Mouse (Mus musculus): ENCODE measurements around the gene Gm28490. TPM values are rescaled to one million over a fixed set of nuclear protein-coding genes. Genes with fewer than 3 reads are reported as not detected.
"Not testable (repeated sequence)": the region's sequence is repeated elsewhere in the genome, so short reads cannot be mapped to it uniquely, and the experiment has no call there.

Gm28490 gene
- not detected in 2 replicates for polyA plus RNA-seq (2012; ENCODE audit: insufficient read depth, insufficient read length, missing spikeins)

- H3K4me1 ChIP-seq (ENCODE audit: control insufficient read depth, insufficient read depth, low read length); H3K27ac ChIP-seq (ENCODE audit: insufficient read depth, low read depth, low read length); H3K4me3 ChIP-seq (ENCODE audit: insufficient read depth, low read length): not testable (repeated sequence)
These were observed at the start of gene Gm28490 for GRCm38 (mm10) chrY:31634656-31635055. Gm28490 (minus strand) TSS chrY:31634756.

All from bone marrow macrophage, adult 2 months (primary cell).